Mouse (Mus musculus): ENCODE data around the gene Taf4.

Taf4 gene

GRCm38 (mm10) chr2:179982715-179983114 is 6.3 kb upstream of the Taf4 start:
- DNase-seq (ENCODE audit: low spot score in 2 of 2): no peak

GRCm38 (mm10) chr2:179980616-179981015 is 4.2 kb upstream of the Taf4 start:
- DNase-seq (ENCODE audit: low spot score in 2 of 2): no peak

- no peak for DNase-seq (ENCODE audit: low spot score in 2 of 2)
Observed at GRCm38 (mm10) chr2:179979836-179980235, 3.4 kb upstream of the Taf4 start.

GRCm38 (mm10) chr2:179978250-179978649 is 1.8 kb upstream of the Taf4 start:
- no peak for DNase-seq (ENCODE audit: low spot score in 2 of 2)

- no peak for DNase-seq (ENCODE audit: low spot score in 2 of 2)
Observed at GRCm38 (mm10) chr2:179977344-179978025, 1.0 kb upstream of the Taf4 start.

GRCm38 (mm10) chr2:179976295-179976627 is 185 bp downstream of the Taf4 start:
- DNase-seq (ENCODE audit: low spot score in 2 of 2): no peak

- no peak for DNase-seq (ENCODE audit: low spot score in 2 of 2)
Observed at GRCm38 (mm10) chr2:179975851-179976250, 595 bp downstream of the Taf4 start.

GRCm38 (mm10) chr2:179974651-179975471 is 1.6 kb downstream of the Taf4 start:
- no peak for DNase-seq (ENCODE audit: low spot score in 2 of 2)

GRCm38 (mm10) chr2:179973871-179974628 is 2.4 kb downstream of the Taf4 start:
- no peak for DNase-seq (ENCODE audit: low spot score in 2 of 2)

GRCm38 (mm10) chr2:179972406-179972805 is 4.0 kb downstream of the Taf4 start:
- DNase-seq (ENCODE audit: low spot score in 2 of 2): no peak

GRCm38 (mm10) chr2:179971891-179972290 is 4.6 kb downstream of the Taf4 start:
- no peak for DNase-seq (ENCODE audit: low spot score in 2 of 2)

- DNase-seq (ENCODE audit: low spot score in 2 of 2): no peak
Observed at GRCm38 (mm10) chr2:179969137-179969536, 7.3 kb downstream of the Taf4 start.

- no peak for DNase-seq (ENCODE audit: low spot score in 2 of 2)
Observed at GRCm38 (mm10) chr2:179967633-179968032, 8.8 kb downstream of the Taf4 start.

- no peak for DNase-seq (ENCODE audit: low spot score in 2 of 2)
Observed at GRCm38 (mm10) chr2:179961420-179961819, 15.0 kb downstream of the Taf4 start.

- no peak for DNase-seq (ENCODE audit: low spot score in 2 of 2)
Observed at GRCm38 (mm10) chr2:179960327-179960726, 16.1 kb downstream of the Taf4 start.

GRCm38 (mm10) chr2:179959391-179959790 is 17.1 kb downstream of the Taf4 start:
- no peak for DNase-seq (ENCODE audit: low spot score in 2 of 2)

GRCm38 (mm10) chr2:179951542-179952524 is 24.6 kb downstream of the Taf4 start:
- DNase-seq (ENCODE audit: low spot score in 2 of 2): no peak

- DNase-seq (ENCODE audit: low spot score in 2 of 2): no peak
Observed at GRCm38 (mm10) chr2:179948820-179949219, 27.6 kb downstream of the Taf4 start.

- no peak for DNase-seq (ENCODE audit: low spot score in 2 of 2)
Observed at GRCm38 (mm10) chr2:179947607-179948006, 28.8 kb downstream of the Taf4 start.

- no peak for DNase-seq (ENCODE audit: low spot score in 2 of 2)
Observed at GRCm38 (mm10) chr2:179946496-179946895, 29.9 kb downstream of the Taf4 start.

GRCm38 (mm10) chr2:179945051-179945450 is 31.4 kb downstream of the Taf4 start:
- no peak for DNase-seq (ENCODE audit: low spot score in 2 of 2)
